Mouse (Mus musculus) kidney, postnatal 36 days (tissue): ENCODE measurements around the gene Hnrnpa0.

Source experiments
- DNase-seq, 2 experiments: peaks; one replicate each; pipeline ENCODE4 v3.0.0; 2021 to 2022; ENCODE audit warnings: mixed read lengths in 2 of 2

The Hnrnpa0 gene

DNA sequence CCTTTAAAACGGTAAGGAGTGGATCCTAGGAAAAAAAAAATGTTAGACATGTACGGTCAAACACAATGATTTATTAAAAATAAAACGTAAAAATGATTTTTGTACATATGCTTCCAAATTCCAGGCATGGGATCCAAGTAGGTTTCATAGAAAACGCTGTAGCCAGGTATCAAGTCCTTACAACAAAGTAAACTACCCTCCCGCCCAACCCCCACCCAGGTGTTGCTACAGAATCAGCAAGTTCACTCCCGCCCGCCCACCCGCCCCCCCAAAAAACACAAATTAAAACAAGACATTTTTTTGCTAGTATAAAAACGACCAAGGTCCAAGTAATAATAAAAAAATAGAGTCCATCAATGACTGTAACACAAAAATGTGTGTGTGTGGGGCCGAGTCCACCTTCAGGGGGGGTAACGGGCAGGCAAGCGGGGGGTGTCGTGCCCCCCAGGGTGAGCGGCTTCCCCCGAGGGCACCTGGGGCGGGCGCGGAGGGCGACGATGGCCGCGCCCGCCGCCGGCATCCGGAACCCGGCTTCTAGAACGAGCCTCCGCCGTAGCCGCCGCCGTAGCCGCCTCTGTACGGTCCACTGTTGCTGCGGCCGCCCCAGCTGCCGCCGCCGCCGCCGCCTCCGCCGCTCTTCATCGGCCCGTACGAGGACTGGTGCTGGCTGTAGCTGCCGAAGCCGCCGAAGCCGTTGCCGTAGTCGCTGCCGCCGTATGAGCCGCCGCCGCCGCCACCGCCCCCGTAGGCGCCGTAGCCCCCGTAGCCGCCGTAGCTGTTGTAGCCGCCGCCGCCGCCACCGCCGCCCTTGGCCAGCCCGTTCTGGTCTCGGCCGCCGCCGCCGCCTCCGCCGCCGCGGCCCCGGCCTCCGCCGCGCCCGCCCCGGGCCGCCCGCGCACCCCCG is 1.2 kb downstream of the Hnrnpa0 start:
- no peak for DNase-seq

- peak; percentile 54 to 67 for DNase-seq
Measured at GRCm38 (mm10) chr13:58126126-58126525, 2.2 kb downstream of the Hnrnpa0 start.

GRCm38 (mm10) chr13:58124989-58125388 is 3.4 kb downstream of the Hnrnpa0 start:
- no peak for DNase-seq

DNA sequence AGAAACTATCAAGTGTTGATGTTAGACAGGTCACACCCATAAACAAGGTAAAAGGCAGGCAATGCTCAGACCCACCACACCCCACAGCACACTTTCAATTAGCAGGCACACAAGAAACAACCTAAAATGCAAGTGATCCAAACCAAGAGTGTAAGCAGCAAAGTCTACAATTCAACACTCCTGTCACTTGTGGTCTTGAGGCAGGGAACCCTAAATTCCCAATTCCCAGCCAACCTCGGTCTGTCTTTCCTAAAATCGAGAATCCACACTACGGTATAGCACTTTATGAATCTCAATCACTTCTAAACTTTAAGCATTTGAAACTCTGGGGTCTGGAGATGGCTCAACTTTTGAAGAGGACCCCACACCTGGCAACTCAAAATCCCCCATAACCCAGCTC is 4.1 kb downstream of the Hnrnpa0 start:
- no peak for DNase-seq

DNA sequence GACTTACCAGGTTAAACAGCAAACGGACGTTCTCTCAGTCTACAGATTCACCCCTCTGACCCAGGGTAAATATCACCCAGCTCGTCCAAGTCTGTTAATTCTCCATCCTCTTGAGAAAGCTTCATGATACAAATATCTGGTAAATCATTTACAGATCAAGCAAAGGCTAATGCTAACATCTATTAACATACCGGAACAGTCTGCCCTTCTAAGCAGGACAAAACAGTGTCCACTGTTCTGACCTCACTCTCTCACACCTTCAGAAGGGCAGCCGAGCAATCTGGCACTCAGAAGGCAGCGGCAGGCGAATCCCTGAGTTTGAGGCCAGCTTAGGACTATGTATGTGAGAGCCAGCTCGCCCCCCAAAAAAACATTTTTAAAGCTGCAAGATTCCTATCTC is 5.0 kb downstream of the Hnrnpa0 start:
- peak; percentile 72 to 88 for DNase-seq

DNA sequence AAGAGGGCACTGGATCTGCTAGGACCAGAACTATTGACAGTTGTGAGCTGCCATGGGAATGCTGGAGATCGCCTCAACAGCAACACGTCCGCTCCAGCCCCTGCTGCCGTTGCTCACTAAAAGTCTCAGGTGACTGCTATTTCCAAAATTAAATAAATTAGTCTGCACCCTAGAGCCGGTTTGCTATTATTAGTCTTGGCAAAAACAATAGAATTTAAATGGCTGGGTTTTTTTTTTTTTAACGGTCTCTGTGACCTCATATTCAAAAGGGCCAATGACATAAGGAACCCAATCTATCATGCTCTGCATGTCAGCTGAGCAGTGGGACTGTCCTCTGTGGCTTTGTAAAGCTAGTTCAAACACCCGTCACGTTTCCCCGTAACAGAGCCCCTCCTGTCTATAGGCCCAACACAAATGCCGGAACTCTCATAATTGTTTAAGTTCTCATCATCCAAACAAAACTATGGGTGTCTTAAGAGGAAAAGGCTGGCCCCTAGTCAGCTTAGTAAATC is 5.5 kb downstream of the Hnrnpa0 start:
- DNase-seq = peak; percentile 47 to 51

GRCm38 (mm10) chr13:58117318-58118017 is 10.9 kb downstream of the Hnrnpa0 start:
- DNase-seq = peak; percentile 55 to 83

- no peak for DNase-seq
Measured at GRCm38 (mm10) chr13:58116801-58117200, 11.6 kb downstream of the Hnrnpa0 start.

- peak; percentile 73 to 74 for DNase-seq
Measured at GRCm38 (mm10) chr13:58115227-58115626, 13.1 kb downstream of the Hnrnpa0 start.

- DNase-seq = peak; percentile 50 to 82
Measured at GRCm38 (mm10) chr13:58113061-58113900, 15.1 kb downstream of the Hnrnpa0 start, which contains the start of gene Klhl3. TSS of gene Klhl3 (minus strand) at chr13:58113592.

GRCm38 (mm10) chr13:58112601-58113041 is 15.7 kb downstream of the Hnrnpa0 start:
- DNase-seq = no peak

DNA sequence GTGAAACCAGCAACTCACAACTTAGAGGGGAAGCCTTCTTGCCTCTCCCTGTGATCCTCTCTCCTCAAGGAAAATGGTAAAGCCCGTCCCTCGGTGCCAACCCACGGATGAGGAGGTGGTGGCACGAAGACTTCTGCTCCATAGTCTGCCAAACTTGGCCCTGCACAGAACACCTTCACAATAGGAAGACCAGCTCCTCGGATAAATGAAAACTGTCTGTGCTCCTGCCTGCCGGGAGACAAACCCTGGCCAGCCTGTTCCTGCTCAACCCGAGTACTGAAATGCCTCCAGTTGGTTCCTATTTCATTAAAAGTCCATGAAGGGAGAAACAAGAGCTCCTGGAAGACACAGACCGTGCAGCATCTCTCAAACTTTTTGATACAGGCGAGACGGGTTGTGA is 16.2 kb downstream of the Hnrnpa0 start:
- DNase-seq = no peak

GRCm38 (mm10) chr13:58111306-58111705 is 17.1 kb downstream of the Hnrnpa0 start:
- no peak for DNase-seq

- no peak for DNase-seq
Measured at GRCm38 (mm10) chr13:58090643-58091042, 37.7 kb downstream of the Hnrnpa0 start.

GRCm38 (mm10) chr13:58084396-58084795 is 44.0 kb downstream of the Hnrnpa0 start:
- DNase-seq = no peak

GRCm38 (mm10) chr13:58083521-58083920 is 44.8 kb downstream of the Hnrnpa0 start:
- no peak for DNase-seq

DNA sequence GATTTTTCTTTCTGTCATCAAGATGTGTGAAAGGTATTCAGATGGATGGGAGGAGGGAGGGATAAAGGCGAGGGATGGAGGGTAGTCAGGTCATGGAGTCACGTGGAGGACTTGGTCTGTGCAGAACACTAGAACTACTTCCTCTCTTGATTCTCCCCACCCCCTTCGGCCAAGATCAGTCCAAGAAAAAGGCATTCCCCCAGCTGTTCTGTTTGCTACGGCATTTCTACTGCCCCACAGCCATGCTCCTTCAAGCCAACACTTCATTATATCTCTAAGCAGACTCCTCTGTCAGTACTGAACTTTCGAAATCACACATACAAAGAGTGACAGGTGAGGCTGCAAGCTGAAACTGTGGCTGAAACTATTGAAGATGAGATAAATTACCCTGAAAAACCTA is 45.3 kb downstream of the Hnrnpa0 start:
- DNase-seq = no peak

- peak in 1 of 2 experiments; percentile 38 for DNase-seq
Measured at GRCm38 (mm10) chr13:58078361-58078760, 50.0 kb downstream of the Hnrnpa0 start.
